Mouse (Mus musculus): ENCODE results near the gene Pxdn.

DNA sequence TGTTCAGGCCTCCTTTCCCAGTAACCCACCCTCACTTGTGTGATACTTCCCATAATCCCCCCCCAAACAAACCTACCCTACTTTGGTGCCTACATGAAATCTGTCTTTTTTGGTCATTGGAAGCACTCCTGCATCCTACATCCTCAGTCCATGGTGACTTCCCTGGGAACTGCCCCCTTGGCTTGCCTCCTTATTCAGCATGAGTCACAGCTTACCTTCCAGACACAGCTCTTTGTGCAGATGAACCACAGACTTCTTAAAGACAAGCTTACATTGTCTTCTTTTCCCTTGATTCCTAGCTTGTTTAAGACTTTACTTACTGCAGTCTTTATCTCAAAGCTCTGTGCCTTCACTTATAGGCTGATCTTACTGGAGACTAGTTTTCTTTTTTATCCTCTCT, 83.0 kb downstream of the Pxdn start:
- TF ChIP-seq USF1 (IDR thresholded peaks at IDR 0.05; ENCODE audit: low read depth) (no peak), REST (IDR thresholded peaks at IDR 0.05; ENCODE audit: insufficient read depth, insufficient read length) (no peak), MYOD1 (IDR thresholded peaks at IDR 0.05; ENCODE audit: control insufficient read depth in 1 of 3, insufficient read length in 2 of 3, low read depth in 2 of 3) (no peak), POLR2A (IDR thresholded peaks at IDR 0.05; ENCODE audit: insufficient read length, low read depth) (no peak), E2F4 (IDR thresholded peaks at IDR 0.05; ENCODE audit: insufficient read depth) (no peak), CEBPB (IDR thresholded peaks at IDR 0.05; ENCODE audit: insufficient read depth, poor library complexity, severe bottlenecking) (no peak), POLR2AphosphoS2 (IDR thresholded peaks at IDR 0.05; ENCODE audit: insufficient read length, low read depth) (no peak)

Measured in myocyte (in vitro differentiated cells).